Mouse (Mus musculus): ENCODE results near the gene Arnt2.

Arnt2 gene

GRCm38 (mm10) chr7:84247960-84248665 is 161.9 kb downstream of the Arnt2 start:
- no peak for DNase-seq (ENCODE audit: low spot score in 2 of 2)

GRCm38 (mm10) chr7:84246878-84247277 is 163.1 kb downstream of the Arnt2 start:
- DNase-seq (ENCODE audit: low spot score in 2 of 2) = no peak

GRCm38 (mm10) chr7:84246093-84246492 is 163.9 kb downstream of the Arnt2 start:
- no peak for DNase-seq (ENCODE audit: low spot score in 2 of 2)

GRCm38 (mm10) chr7:84240406-84240805 is 169.6 kb downstream of the Arnt2 start:
- no peak for DNase-seq (ENCODE audit: low spot score in 2 of 2)

- no peak for DNase-seq (ENCODE audit: low spot score in 2 of 2)
Observed at GRCm38 (mm10) chr7:84237655-84238054, 172.3 kb downstream of the Arnt2 start.

- DNase-seq (ENCODE audit: low spot score in 2 of 2) = no peak
Observed at GRCm38 (mm10) chr7:84231396-84231795, 178.6 kb downstream of the Arnt2 start.

- DNase-seq (ENCODE audit: low spot score in 2 of 2) = no peak
Observed at GRCm38 (mm10) chr7:84227652-84228051, 182.3 kb downstream of the Arnt2 start.

GRCm38 (mm10) chr7:84226909-84227308 is 183.1 kb downstream of the Arnt2 start:
- DNase-seq (ENCODE audit: low spot score in 2 of 2) = no peak

- DNase-seq (ENCODE audit: low spot score in 2 of 2) = no peak
Observed at GRCm38 (mm10) chr7:84212112-84212511, 197.9 kb downstream of the Arnt2 start.

- no peak for DNase-seq (ENCODE audit: low spot score in 2 of 2)
Observed at GRCm38 (mm10) chr7:84210585-84211291, 199.2 kb downstream of the Arnt2 start.

- no peak for DNase-seq (ENCODE audit: low spot score in 2 of 2)
Observed at GRCm38 (mm10) chr7:84203981-84204380, 206.0 kb downstream of the Arnt2 start.

- DNase-seq (ENCODE audit: low spot score in 2 of 2) = no peak
Observed at GRCm38 (mm10) chr7:84201151-84202068, 208.6 kb downstream of the Arnt2 start.

- no peak for DNase-seq (ENCODE audit: low spot score in 2 of 2)
Observed at GRCm38 (mm10) chr7:84197208-84197860, 212.6 kb downstream of the Arnt2 start.

Measured in heart, adult 9 months (tissue).